Mouse (Mus musculus) liver, adult 2 months (tissue): Measurements from ENCODE around the gene Acsl5. TPM values are rescaled to one million over a fixed set of nuclear protein-coding genes. Genes with fewer than 3 reads are reported as not detected.
A peak's percentile ranks its signal among the peaks of the same experiment; 100 is the strongest.

Experiments
- DNase-seq: peaks from one replicate; pipeline ENCODE4 v3.0.0-alpha.2; 2011; ENCODE audit warnings: low read depth, low spot score; ENCODE audit errors: extremely low read depth
- H3K27ac ChIP-seq: fragments of 200-500 bp; replicated peaks from 2 replicates; pipeline ENCODE4 v1.5.1; 2012; ENCODE audit warnings: low read depth, mild to moderate bottlenecking, control low read depth, inconsistent platforms, low read length; ENCODE audit not compliant: insufficient read depth
- H3K27me3 ChIP-seq: fragments of 200-500 bp; 2 replicates; pipeline ENCODE4 v1.6.1; 2012; ENCODE audit warnings: mild to moderate bottlenecking, moderate library complexity, low read length, inconsistent platforms; ENCODE audit not compliant: control insufficient read depth, insufficient read depth
- H3K36me3 ChIP-seq: fragments of 200-500 bp; 2 replicates; pipeline ENCODE4 v1.6.1; 2012; ENCODE audit warnings: low read length, inconsistent platforms; ENCODE audit not compliant: control insufficient read depth, insufficient read depth
- H3K4me1 ChIP-seq: fragments of 200-500 bp; 2 replicates; pipeline ENCODE4 v1.6.1; 2011; ENCODE audit warnings: low read length; ENCODE audit not compliant: control insufficient read depth, insufficient read depth
- H3K4me3 ChIP-seq: fragments of 200-500 bp; 2 replicates; pipeline ENCODE4 v1.5.1; 2011; ENCODE audit warnings: low read depth, mild to moderate bottlenecking, control low read depth, low read length, moderate library complexity; ENCODE audit not compliant: insufficient read depth
- H3K79me2 ChIP-seq: fragments of 200-500 bp; 2 replicates; pipeline ENCODE4 v1.6.1; 2012; ENCODE audit warnings: inconsistent platforms, mild to moderate bottlenecking, low read length, moderate library complexity; ENCODE audit not compliant: control insufficient read depth, insufficient read depth
- H3K9ac ChIP-seq: fragments of 200-500 bp; 2 replicates; pipeline ENCODE4 v1.6.1; 2012; ENCODE audit warnings: low read depth, mild to moderate bottlenecking, control low read depth, inconsistent platforms, low read length
- CTCF ChIP-seq: fragments of 200-500 bp; IDR thresholded peaks from 2 replicates; pipeline ENCODE4 v1.5.1; 2011; ENCODE audit warnings: low read depth, low read length, control low read depth
- POLR2A ChIP-seq: fragments of 200-500 bp; IDR thresholded peaks from 2 replicates; pipeline ENCODE4 v1.6.1; 2011; ENCODE audit warnings: low read length, control low read depth; ENCODE audit not compliant: insufficient read depth; ENCODE audit errors: extremely low read depth
- WGBS: fragments of 180-500 bp; shearing (Covaris S2); methylation state at CpG from one replicate; pipeline ENCODE4 v1.1.7; 2018; 5-methylcytosine and 5-hydroxymethylcytosine counted together
- polyA plus RNA-seq: library from polyadenylated mRNA; depleted of rRNA; stranded (reverse); fragments of >200 nt; gene quantifications from 2 replicates; pipeline ENCODE4 v1.2.3, GENCODE M21; 2012; rRNA removed
- total RNA-seq: library from RNA; depleted of rRNA; stranded (reverse); fragments of >200 nt; gene quantifications from 2 replicates; pipeline ENCODE4 v1.2.3, GENCODE M21; 2014; rRNA removed

The Acsl5 gene
- total RNA-seq (1,037 and 1,190 TPM in 2 replicates), polyA plus RNA-seq (206 and 249 TPM in 2 replicates)

DNA sequence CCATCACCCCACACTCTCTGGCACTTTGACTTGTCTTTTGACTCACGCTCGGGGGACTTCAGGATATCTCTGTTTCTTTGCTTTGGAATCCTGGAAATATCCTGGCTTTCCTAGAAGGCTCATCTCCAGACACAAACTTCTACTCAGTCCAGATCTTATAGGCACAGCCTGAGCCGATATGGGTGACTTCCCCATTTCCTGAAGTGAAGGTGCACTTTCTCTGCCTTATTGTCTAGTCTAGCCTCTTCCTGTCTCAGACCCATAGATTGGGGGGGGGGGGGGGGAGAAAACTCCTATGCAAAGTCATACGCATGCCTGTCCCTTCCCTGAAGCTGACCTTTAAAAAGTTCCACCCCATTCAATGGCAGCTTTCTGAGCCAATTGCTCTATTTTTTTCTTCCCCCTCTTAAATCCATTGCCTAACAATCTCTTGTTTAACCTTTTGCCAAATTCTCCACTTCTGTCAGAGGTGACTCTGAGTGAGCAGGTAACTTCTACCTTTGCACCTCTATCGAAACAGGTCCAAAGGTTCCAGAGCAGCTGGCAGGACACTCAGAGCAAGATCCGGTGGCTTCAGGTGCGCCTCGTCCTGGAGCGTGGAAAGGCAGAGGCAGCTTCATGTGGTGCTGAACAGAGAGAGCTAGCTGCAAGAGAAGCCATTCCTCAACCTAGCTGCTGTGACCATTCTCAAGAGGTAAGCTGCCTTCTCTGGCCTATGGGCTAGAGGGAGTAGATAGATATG is at the start of gene Acsl5:
Gene Acsl5, plus strand, starts transcription at position 556 of the 742 bp plus-strand sequence.
- Histone ChIP-seq H3K79me2 (peaks cover 8% of the 10 kb centered on the region; the same call in 1 of the 2 replicates), H3K27ac (peak within 1 kb of the TSS; percentile 88), H3K36me3 (no peaks in the 10 kb centered on the region), H3K27me3 (no peaks in the 10 kb centered on the region), H3K4me3 (peak within 1 kb of the TSS; percentile 74), H3K4me1 (peaks cover 24% of the 10 kb centered on the region), H3K9ac (peak within 1 kb of the TSS; percentile 77)
- 30% methylated on average over 9 of the region's 9 CpGs for WGBS
- peak; percentile 75; the same call in 1 of the 2 replicates for TF ChIP-seq POLR2A
- TF ChIP-seq CTCF = no peak
- DNase-seq = peak; percentile 97

DNA sequence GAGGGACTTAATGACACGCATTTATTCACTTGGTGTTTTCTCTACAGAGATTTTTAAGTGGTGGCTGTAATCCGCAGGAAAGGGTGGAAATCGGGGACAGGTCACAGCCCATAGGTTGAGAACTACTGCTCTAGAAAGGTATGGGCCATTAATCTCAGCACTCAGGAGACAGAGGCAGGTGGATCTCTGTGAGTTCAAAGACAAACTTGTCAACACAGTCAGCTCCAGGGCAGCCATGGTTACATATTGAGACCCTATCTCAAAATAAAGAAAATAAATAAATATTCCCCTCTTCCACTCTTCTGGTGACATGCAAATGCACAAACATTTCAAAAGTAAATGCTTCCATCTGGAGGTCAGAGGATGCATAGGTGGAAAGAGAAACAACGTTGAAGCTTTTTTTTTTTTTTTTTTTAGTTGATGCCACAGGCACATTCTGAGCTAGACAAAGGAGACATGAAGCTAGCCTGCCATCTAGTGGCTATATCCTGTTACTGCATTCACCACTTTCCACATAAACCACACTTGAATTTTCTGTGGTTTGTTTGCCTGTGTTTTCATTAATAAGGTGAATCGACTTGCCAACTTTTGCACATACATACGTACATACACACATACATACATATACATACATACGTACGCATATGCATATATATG is 45.1 kb upstream of the Acsl5 start:
- peak; percentile 49 for DNase-seq
- 36% methylated on average over 8 of the region's 8 CpGs for WGBS
- Histone ChIP-seq H3K27me3 (no peaks in the 10 kb centered on the region), H3K4me3 (no peak overlapping the region), H3K79me2 (no peaks in the 10 kb centered on the region), H3K36me3 (no peaks in the 10 kb centered on the region), H3K4me1 (no peaks in the 10 kb centered on the region), H3K9ac (no peak overlapping the region), H3K27ac (no peak overlapping the region)
- no peak for TF ChIP-seq CTCF
- TF ChIP-seq POLR2A = no peak

DNA sequence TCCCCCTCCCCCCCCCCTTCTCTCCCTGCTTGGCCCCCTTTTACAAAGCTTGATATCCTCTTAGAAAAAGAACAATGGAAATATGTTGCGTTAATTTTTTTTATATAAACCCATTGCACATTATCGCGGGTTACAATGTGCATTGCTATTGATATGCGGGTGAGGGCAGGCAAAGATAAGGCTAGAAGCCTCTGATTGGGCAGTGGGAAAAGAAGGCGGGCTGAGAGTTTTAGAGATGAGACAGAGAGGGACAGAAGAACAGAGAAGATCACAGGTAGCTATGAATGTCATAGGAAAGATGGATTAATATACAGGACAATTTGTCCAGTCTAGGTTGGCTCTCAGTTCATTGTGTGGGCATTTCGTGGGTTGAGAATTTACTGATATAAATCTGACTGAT is 44.5 kb upstream of the Acsl5 start:
- TF ChIP-seq POLR2A (no peak), CTCF (no peak)
- Histone ChIP-seq H3K4me3 (no peak overlapping the region), H3K79me2 (no peaks in the 10 kb centered on the region), H3K4me1 (no peaks in the 10 kb centered on the region), H3K36me3 (no peaks in the 10 kb centered on the region), H3K27me3 (no peaks in the 10 kb centered on the region), H3K27ac (no peak overlapping the region), H3K9ac (no peak overlapping the region)
- 51% methylated on average over 6 of the region's 6 CpGs for WGBS
- DNase-seq = no peak

DNA sequence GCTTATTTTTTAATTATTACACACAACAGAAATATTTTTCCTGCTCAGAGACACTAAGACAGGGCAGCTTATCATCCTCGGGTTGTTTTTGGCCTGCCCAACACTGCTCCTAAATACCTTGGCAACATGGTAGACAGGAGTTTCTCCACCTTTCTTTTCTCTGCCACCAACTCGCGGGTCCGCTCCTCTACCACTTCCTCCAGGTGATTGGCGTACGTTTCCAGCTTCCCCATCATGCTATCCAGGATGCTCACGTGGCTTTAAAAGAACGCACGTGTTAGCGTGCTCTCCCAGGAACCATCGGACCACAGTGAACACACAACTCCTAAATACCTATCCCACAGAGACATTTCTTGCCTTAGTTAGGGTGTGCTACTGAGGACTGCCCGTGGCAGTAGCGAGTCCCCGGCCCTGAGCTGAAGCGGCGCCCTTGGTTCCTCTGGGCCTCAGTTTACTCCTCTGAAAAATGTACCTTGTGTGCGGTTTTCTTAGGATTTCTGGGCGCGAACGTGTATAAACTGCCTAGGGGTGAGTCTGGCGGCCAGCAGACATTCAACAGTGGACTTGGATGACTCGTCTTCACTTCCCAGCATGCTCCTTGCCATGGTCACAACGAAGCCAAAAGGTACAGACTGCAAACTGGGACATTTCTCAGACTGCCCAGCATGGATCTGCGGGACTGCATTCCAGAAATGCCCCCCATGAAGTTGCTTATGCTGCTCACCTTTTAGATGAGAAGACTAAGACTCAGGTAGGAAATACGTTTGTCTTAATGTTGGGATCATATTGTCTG is 43.8 kb upstream of the Acsl5 start:
- H3K4me3 ChIP-seq = no peak overlapping the region
- no peak overlapping the region for H3K27ac ChIP-seq
- no peaks in the 10 kb centered on the region for H3K4me1 ChIP-seq
- no peak overlapping the region for H3K9ac ChIP-seq
- no peak for TF ChIP-seq CTCF
- TF ChIP-seq POLR2A = no peak
- WGBS = 52% methylated on average over 25 of the region's 25 CpGs
- H3K79me2 ChIP-seq = no peaks in the 10 kb centered on the region
- H3K36me3 ChIP-seq = no peaks in the 10 kb centered on the region
- no peaks in the 10 kb centered on the region for H3K27me3 ChIP-seq
- no peak for DNase-seq

DNA sequence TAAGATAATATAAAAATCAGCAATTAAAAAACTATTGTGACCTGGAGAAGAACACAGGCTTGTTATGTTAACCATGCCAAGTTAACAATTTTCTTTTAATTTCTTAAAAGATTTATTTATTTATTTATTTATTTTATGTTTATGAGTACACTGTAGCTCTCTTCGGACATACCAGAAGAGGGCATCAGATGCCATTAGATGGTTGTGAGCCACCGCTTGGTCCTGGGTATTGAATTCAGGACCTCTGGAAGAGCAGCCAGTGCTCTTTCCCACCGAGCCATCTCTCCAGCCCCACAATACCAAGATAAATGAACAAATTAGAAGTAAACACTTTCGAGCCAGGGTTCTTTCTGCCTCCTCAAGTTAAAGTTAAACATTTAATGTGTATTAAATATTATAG is 43.1 kb upstream of the Acsl5 start:
- Histone ChIP-seq H3K79me2 (no peaks in the 10 kb centered on the region), H3K9ac (no peak overlapping the region), H3K27me3 (no peaks in the 10 kb centered on the region), H3K4me1 (no peaks in the 10 kb centered on the region), H3K27ac (no peak overlapping the region), H3K36me3 (no peaks in the 10 kb centered on the region), H3K4me3 (no peak overlapping the region)
- WGBS = 79% methylated on average over 4 of the region's 4 CpGs
- TF ChIP-seq CTCF (no peak), POLR2A (no peak)
- no peak for DNase-seq
